ENCODE assay signal across 1 mouse cellular context in the genomic region with DNA sequence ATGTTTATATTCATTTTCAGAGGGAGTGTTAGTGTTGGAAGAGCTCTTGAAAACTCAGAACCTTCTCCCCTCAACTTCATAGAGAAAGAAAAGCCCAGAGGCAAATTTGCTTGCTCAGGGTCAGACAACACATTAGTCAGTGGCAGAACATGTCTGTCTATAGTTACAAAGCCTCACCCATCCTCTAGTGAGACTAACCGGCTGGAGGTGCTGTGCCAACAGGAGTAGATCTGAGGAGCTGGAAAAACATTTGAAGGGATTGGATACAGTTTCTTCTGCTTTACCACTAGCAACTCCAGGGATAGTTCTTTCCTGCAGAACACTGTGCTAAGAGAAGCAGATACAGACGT.
A peak's percentile ranks its signal among the peaks of the same experiment; 100 is the strongest.
TF ChIP-seq lines count a peak whose summit lies in the region.

No protein-coding gene starts in this region.

TF ChIP-seq in CH12.LX, 34 proteins besides CTCF, POLR2A, EP300 and RAD21:
- TF ChIP-seq MXI1 (IDR thresholded peaks at IDR 0.05; ENCODE audit: low read depth, low read length) (no peak), HCFC1 (IDR thresholded peaks at IDR 0.05; ENCODE audit: low read depth, low read length) (no peak), JUN (IDR thresholded peaks at IDR 0.05; ENCODE audit: insufficient read depth, low read depth, low read length) (no peak), SMC3 (IDR thresholded peaks at IDR 0.05; ENCODE audit: low read depth, low read length) (0 out of 2 replicates have a peak, but pooled peaks have one; percentile 7), MEF2A (IDR thresholded peaks at IDR 0.05; ENCODE audit: borderline replicate concordance, low read depth, low read length) (0 out of 2 replicates have a peak, but pooled peaks have one; percentile 15), ELF1 (IDR thresholded peaks at IDR 0.05; ENCODE audit: low read depth, low read length) (no peak), MAZ (IDR thresholded peaks at IDR 0.05; ENCODE audit: low read depth, low read length) (no peak), ZNF384 (IDR thresholded peaks at IDR 0.05; ENCODE audit: low read depth, low read length) (no peak), JUND (conservative IDR thresholded peaks at IDR 0.05; ENCODE audit: low read depth, low read length) (no peak)
TF ChIP-seq in CH12.LX: peak in this region for 2.
